Mouse (Mus musculus) liver, embryonic 14.5 days (tissue): Measurements from ENCODE around the gene Rabgap1l.

Experiments used
- CTCF ChIP-seq: IDR thresholded peaks from 2 replicates; pipeline ENCODE4 v1.5.1; 2016; ENCODE audit warnings: antibody characterized with exemption, low read depth, control low read depth
- EP300 ChIP-seq: IDR thresholded peaks from 2 replicates; pipeline ENCODE4 v1.6.1; 2016; ENCODE audit warnings: antibody characterized with exemption, low read depth

GRCm38 (mm10) chr1:160689511-160689910, 103.5 kb downstream of the Rabgap1l start:
- TF ChIP-seq EP300 (no peak), CTCF (no peak)
